Mouse (Mus musculus) ES-CJ7 (cell line): Measurements from ENCODE around the gene Mark2.

Source experiments
- DNase-seq: peaks from one replicate; pipeline ENCODE4 v3.0.0; 2011; ENCODE audit warnings: low read depth, low spot score

Mark2 gene

GRCm38 (mm10) chr19:7334049-7334448, 7.6 kb downstream of the Mark2 start:
- no peak for DNase-seq

GRCm38 (mm10) chr19:7321391-7321790, 20.3 kb downstream of the Mark2 start:
- no peak for DNase-seq

GRCm38 (mm10) chr19:7320181-7320580, 21.5 kb downstream of the Mark2 start:
- no peak for DNase-seq

GRCm38 (mm10) chr19:7317716-7318115, 23.9 kb downstream of the Mark2 start:
- no peak for DNase-seq

- no peak for DNase-seq
These were observed 24.8 kb downstream of the Mark2 start for GRCm38 (mm10) chr19:7316822-7317221.

GRCm38 (mm10) chr19:7315587-7315984, 26.1 kb downstream of the Mark2 start:
- DNase-seq: no peak

GRCm38 (mm10) chr19:7314976-7315586, 26.6 kb downstream of the Mark2 start:
- DNase-seq: no peak

GRCm38 (mm10) chr19:7313660-7314059, 28.0 kb downstream of the Mark2 start:
- no peak for DNase-seq

- DNase-seq: no peak
These were observed 30.4 kb downstream of the Mark2 start for GRCm38 (mm10) chr19:7311306-7311705.

GRCm38 (mm10) chr19:7310704-7311103, 31.0 kb downstream of the Mark2 start:
- DNase-seq: peak; percentile 55

- no peak for DNase-seq
These were observed 31.8 kb downstream of the Mark2 start for GRCm38 (mm10) chr19:7309738-7310330.

GRCm38 (mm10) chr19:7307995-7308770, 33.5 kb downstream of the Mark2 start:
- no peak for DNase-seq

- no peak for DNase-seq
These were observed 34.7 kb downstream of the Mark2 start for GRCm38 (mm10) chr19:7306968-7307367.

GRCm38 (mm10) chr19:7305380-7306310, 36.0 kb downstream of the Mark2 start:
- DNase-seq: no peak

GRCm38 (mm10) chr19:7304801-7305200, 36.9 kb downstream of the Mark2 start:
- no peak for DNase-seq

- DNase-seq: no peak
These were observed 37.9 kb downstream of the Mark2 start for GRCm38 (mm10) chr19:7303796-7304195.

GRCm38 (mm10) chr19:7302493-7302797, 39.2 kb downstream of the Mark2 start:
- DNase-seq: no peak

GRCm38 (mm10) chr19:7301647-7302492, 39.8 kb downstream of the Mark2 start:
- DNase-seq: no peak

GRCm38 (mm10) chr19:7300078-7300477, 41.6 kb downstream of the Mark2 start:
- DNase-seq: no peak

GRCm38 (mm10) chr19:7299052-7299451, 42.6 kb downstream of the Mark2 start:
- DNase-seq: no peak

- DNase-seq: no peak
These were observed 45.7 kb downstream of the Mark2 start for GRCm38 (mm10) chr19:7295959-7296358.
